Mouse (Mus musculus) midbrain, embryonic 14.5 days (tissue): ENCODE measurements around the gene Reck. TPM values are rescaled to one million over a fixed set of nuclear protein-coding genes. Genes with fewer than 3 reads are reported as not detected.

Experiments
- ATAC-seq: fragments of 200-750 bp; cut with Nextera tagmentation; 2 replicates; pipeline ENCODE4 v1.8.0; 2017; ENCODE audit warnings: moderate number of reproducible peaks, moderate library complexity; ENCODE audit not compliant: low FRiP score, low TSS enrichment
- DNase-seq: peaks from one replicate; pipeline ENCODE4 v3.0.0-alpha.2; 2015
- H3K27ac ChIP-seq: fragments of 300-500 bp; sonication (generic); replicated peaks from 2 replicates; pipeline ENCODE4 v1.5.1; 2014; ENCODE audit warnings: mild to moderate bottlenecking, low read depth, low read length, moderate library complexity
- H3K27me3 ChIP-seq: fragments of 300-500 bp; sonication (generic); 2 replicates; pipeline ENCODE4 v1.6.1; 2014; ENCODE audit warnings: low read length, control low read depth, mixed read lengths; ENCODE audit not compliant: control insufficient read depth, insufficient read depth
- H3K36me3 ChIP-seq: fragments of 300-500 bp; sonication (generic); 2 replicates; pipeline ENCODE4 v1.6.1; 2014; ENCODE audit warnings: low read length, control low read depth; ENCODE audit not compliant: control insufficient read depth, insufficient read depth
- H3K4me1 ChIP-seq: fragments of 300-500 bp; sonication (generic); 2 replicates; pipeline ENCODE4 v1.6.1; 2014; ENCODE audit warnings: mild to moderate bottlenecking, antibody characterized with exemption, low read length, control low read depth; ENCODE audit not compliant: control insufficient read depth, insufficient read depth
- H3K4me2 ChIP-seq: fragments of 300-500 bp; sonication (generic); 2 replicates; pipeline ENCODE4 v1.6.1; 2014; ENCODE audit warnings: mild to moderate bottlenecking, low read length, moderate library complexity
- H3K4me3 ChIP-seq: fragments of 300-500 bp; sonication (generic); replicated peaks from 2 replicates; pipeline ENCODE4 v1.5.1; 2014; ENCODE audit warnings: low read depth, low read length
- H3K9ac ChIP-seq: fragments of 300-500 bp; sonication (generic); replicated peaks from 2 replicates; pipeline ENCODE4 v1.6.1; 2014; ENCODE audit warnings: mild to moderate bottlenecking, low read length, moderate library complexity
- H3K9me3 ChIP-seq: fragments of 300-500 bp; sonication (generic); 2 replicates; pipeline ENCODE4 v1.6.1; 2016; ENCODE audit warnings: low read length, control low read depth, mixed read lengths; ENCODE audit not compliant: control insufficient read depth
- WGBS: fragments of 180-500 bp; shearing (Covaris S2); extraction: QIAGEN DNeasy Blood & Tissue Kit; methylation state at CpG from one replicate; pipeline ENCODE4 v1.1.7; 2014; 5-methylcytosine and 5-hydroxymethylcytosine counted together
- polyA plus RNA-seq: library from polyadenylated mRNA; unstranded; fragments of >200 nt; fragmentation: Nextera tagmentation; extraction: Ambion mirVana; gene quantifications from 2 replicates; pipeline ENCODE4 v1.2.1, GENCODE M21; 2014

The Reck gene
- polyA plus RNA-seq, 1 experiment from 2014 or later: 6.8 TPM

DNA sequence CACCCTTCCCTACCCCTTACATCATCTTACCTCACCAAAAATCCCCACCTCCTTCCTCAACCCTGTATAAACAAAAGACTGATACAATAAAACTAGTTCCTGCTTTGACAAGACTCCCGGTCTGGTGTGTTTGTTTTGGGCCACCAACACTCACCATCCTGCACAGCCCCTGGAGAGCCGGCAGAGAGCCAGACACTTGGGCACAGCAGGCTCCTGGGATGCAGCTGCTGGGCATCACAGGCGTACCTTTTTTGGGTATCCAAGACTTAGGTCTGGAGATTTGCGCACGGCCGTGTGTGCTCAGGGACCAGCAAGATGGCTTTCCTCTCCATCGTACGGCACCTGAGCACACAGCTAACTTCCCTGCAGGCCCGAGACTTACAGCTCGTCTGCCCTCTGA, 15.4 kb upstream of the Reck start:
- DNase-seq: no peak
- Histone ChIP-seq H3K36me3 (no peaks in the 10 kb centered on the region), H3K4me1 (no peaks in the 10 kb centered on the region), H3K4me3 (no peak overlapping the region), H3K9ac (no peak overlapping the region), H3K9me3 (no peaks in the 10 kb centered on the region), H3K27ac (no peak overlapping the region), H3K27me3 (no peaks in the 10 kb centered on the region), H3K4me2 (no peak overlapping the region)
- ATAC-seq: no peak
- WGBS: 87% methylated on average over 10 of the region's 10 CpGs

DNA sequence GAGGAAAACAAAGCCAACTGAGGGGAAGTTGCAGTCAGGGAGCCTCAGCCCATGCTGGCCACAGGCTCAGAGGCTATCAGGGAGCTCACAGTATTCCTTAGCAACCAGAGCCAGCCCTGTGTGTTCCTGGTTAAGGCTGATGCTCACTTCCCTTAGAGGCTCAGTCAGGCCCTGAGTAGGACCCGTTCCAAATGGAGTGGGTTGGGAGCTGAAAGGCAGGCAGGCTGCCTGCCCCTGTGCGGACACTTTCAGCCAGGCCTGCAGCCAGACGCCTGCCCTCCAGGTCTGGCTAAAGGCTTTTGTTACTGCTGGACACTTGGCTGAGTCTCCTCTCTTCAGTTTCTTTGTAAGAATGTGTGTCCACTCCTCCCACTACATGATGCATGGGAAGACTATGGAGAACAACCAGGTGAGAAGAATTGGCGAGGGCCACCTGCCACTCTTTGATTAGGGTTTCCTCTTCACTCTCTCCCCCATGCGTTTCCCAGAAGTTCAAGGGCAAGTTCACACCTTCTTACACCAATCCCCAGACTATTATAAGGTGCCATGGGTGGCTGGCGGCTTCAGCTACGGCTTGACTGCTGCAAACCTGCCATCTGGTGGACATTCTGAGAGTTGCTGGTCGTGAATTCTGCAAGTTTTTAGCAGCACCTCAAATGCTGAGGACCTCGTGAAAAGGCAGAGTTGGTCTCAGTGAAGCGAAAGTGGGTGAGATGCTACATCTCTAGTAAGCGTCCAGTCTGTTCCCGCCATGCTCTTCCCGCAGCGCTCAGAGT, 14.4 kb upstream of the Reck start:
- H3K9ac ChIP-seq: no peak overlapping the region
- ATAC-seq: no peak
- no peaks in the 10 kb centered on the region for H3K36me3 ChIP-seq
- no peaks in the 10 kb centered on the region for H3K4me1 ChIP-seq
- no peak overlapping the region for H3K4me2 ChIP-seq
- H3K27ac ChIP-seq: no peak overlapping the region
- H3K4me3 ChIP-seq: no peak overlapping the region
- no peaks in the 10 kb centered on the region for H3K9me3 ChIP-seq
- WGBS: 15% methylated on average over 14 of the region's 14 CpGs
- H3K27me3 ChIP-seq: no peaks in the 10 kb centered on the region
- peak; percentile 91 for DNase-seq

- 67% methylated on average over 4 of the region's 4 CpGs for WGBS
- Histone ChIP-seq H3K27ac (no peak overlapping the region), H3K9me3 (no peaks in the 10 kb centered on the region), H3K9ac (no peak overlapping the region), H3K4me1 (no peaks in the 10 kb centered on the region), H3K4me3 (no peak overlapping the region), H3K27me3 (no peaks in the 10 kb centered on the region), H3K4me2 (no peak overlapping the region), H3K36me3 (no peaks in the 10 kb centered on the region)
- DNase-seq: no peak
- no peak for ATAC-seq
Measured at GRCm38 (mm10) chr4:43863298-43863697, 12.0 kb upstream of the Reck start.

DNA sequence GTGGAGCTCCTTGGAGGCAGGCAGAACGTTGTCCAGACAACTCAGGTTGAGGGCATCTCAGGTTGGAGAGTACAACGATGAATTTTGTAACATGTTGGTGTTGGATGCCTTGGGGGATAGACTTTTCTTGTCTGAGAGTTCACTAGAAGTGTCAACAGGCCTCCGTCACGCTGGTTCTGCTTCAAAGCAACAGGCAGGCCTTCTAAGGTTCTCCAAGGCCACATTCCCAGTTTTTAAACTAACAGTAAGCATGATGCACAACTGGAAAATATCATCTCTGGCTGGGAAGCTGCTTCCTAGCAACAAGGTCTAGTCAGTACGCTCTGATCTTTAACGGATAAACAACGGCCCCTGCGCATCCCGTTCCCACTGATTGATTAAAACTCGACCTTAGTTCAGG, 5.5 kb upstream of the Reck start:
- no peaks in the 10 kb centered on the region for H3K9me3 ChIP-seq
- DNase-seq: no peak
- no peak for ATAC-seq
- WGBS: 92% methylated on average over 10 of the region's 10 CpGs
- no peaks in the 10 kb centered on the region for H3K36me3 ChIP-seq
- no peak overlapping the region for H3K27ac ChIP-seq
- no peak overlapping the region for H3K4me2 ChIP-seq
- H3K27me3 ChIP-seq: no peaks in the 10 kb centered on the region
- H3K4me3 ChIP-seq: no peak overlapping the region
- no peak overlapping the region for H3K9ac ChIP-seq
- no peaks in the 10 kb centered on the region for H3K4me1 ChIP-seq

DNA sequence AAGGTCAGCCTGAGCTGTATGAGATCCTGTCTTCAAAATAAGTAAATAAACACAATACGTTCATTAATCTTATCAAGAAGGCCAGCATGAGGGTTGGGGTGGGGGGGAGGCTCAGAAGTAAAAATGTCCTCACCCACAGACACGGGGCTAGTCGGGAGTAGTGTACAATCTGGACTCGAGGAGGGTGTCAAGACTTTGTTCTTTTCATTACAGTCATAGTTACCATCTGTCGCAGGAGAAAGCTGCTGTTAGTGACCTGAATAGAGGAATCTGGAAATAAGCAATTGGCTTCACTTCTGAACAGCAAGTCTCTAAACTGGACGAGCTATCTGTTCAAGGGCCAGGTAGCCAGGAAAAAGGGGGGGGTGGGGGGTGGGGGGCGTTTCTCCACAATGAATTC, 829 bp upstream of the Reck start:
- 45% methylated on average over 7 of the region's 7 CpGs for WGBS
- no peaks in the 10 kb centered on the region for H3K9me3 ChIP-seq
- ATAC-seq: no peak
- no peak for DNase-seq
- H3K9ac ChIP-seq: no peak overlapping the region; the same call in 1 of the 2 replicates
- peak overlapping the region; percentile 87 for H3K4me2 ChIP-seq
- peaks cover 15% of the 10 kb centered on the region for H3K4me1 ChIP-seq
- H3K27ac ChIP-seq: no peak overlapping the region
- H3K36me3 ChIP-seq: no peaks in the 10 kb centered on the region
- no peaks in the 10 kb centered on the region for H3K27me3 ChIP-seq
- peak overlapping the region; percentile 91; the same call in 1 of the 2 replicates for H3K4me3 ChIP-seq

DNA sequence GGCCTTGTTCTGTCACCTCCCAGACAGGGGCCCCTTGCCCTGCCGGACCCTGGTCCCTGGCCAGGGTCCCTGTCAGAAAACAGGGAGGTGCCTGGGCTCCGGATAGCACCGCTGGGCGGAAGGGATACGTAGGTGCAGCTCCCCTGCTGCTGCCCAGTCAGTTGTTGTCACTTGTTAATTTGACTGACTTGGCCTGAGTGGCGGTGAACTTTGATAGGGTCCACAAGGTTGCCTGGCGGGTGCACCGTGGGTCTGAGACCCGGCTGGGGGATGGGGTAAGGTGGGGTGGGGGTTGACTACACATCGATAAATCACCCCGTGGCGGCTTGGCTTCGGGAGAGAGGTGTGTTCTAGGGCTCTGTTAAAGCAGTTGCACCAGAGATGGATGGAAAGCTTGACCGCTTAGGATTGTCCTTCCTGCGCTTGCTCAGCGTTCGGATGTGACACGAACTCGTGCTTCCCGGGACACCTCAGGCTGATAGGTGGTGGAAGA, 635 bp downstream of the Reck start:
- H3K27ac ChIP-seq: peak overlapping the region; percentile 80

DNA sequence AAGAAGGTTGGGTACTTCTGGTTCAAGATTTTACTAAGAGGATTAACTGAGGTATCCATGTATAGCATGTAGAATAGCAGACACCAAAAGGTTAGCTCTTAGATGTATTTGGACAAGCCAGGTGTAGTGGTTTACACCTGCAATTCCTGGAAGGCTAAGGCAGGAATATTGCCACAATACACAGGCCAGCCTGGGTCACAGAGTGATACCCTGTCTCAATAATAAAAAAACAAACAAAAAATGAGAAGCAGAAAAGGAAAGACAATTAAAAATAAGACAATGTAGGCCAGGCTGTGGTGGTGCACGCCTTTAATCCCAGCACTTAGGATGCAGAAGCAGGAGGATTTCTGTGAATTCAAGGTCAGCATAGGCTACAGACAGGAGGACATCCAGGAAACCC, 1.9 kb downstream of the Reck start:
- Histone ChIP-seq H3K36me3 (no peaks in the 10 kb centered on the region), H3K27ac (no peak overlapping the region), H3K4me1 (peaks cover 15% of the 10 kb centered on the region), H3K9me3 (no peaks in the 10 kb centered on the region), H3K4me2 (peak overlapping the region; percentile 87; the same call in 1 of the 2 replicates), H3K4me3 (no peak overlapping the region), H3K27me3 (no peaks in the 10 kb centered on the region), H3K9ac (no peak overlapping the region)
- DNase-seq (no peak), ATAC-seq (no peak)
- WGBS: 98% methylated on average over 1 of the region's 1 CpGs

More for the DNA sequence above, 635 bp downstream of the Reck start:
- Histone ChIP-seq H3K9me3 (no peaks in the 10 kb centered on the region), H3K4me2 (peak overlapping the region; percentile 87), H3K27me3 (no peaks in the 10 kb centered on the region), H3K4me1 (peaks cover 15% of the 10 kb centered on the region), H3K9ac (peak overlapping the region; percentile 81), H3K36me3 (no peaks in the 10 kb centered on the region), H3K4me3 (peak overlapping the region; percentile 91)
- WGBS: under 1% methylated on average over 20 of the region's 20 CpGs
- DNase-seq (peak; percentile 56), ATAC-seq (peak; percentile 69)

DNA sequence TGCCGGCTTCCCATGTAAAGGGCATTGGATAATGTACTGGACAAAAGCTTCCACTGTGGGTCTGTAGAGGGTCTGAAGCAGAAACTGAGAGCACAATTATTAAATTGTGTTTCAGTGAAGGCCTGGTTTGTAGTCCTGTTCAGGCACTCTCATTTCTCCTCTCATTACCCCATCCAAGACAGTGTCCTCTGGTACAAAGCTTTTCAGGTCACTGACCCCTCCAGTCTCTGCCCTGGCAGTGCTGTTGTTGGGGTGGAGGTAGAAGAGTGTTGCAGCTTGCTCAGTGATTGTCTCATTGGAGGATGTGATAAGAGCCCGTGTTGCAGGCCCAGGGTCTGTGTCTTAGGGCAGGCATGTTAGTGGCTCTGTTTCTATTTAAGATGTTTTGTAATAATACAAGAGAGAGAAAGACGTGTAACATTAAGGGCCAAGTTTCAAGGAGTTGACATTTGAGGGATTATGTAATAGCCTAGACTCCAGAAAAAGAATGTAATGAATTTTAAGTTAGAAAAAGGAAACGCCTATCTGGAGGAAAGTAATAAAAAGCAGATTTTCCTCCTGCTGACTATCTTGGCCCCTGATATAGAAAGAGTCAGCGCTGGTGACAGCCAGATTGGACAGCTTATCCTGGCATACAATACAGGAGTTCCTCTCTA, 2.9 kb downstream of the Reck start:
- WGBS: 23% methylated on average over 5 of the region's 5 CpGs
- no peak for ATAC-seq

More for the DNA sequence above, 2.9 kb downstream of the Reck start:
- Histone ChIP-seq H3K4me1 (peaks cover 15% of the 10 kb centered on the region), H3K36me3 (no peaks in the 10 kb centered on the region), H3K9me3 (no peaks in the 10 kb centered on the region), H3K4me3 (no peak overlapping the region), H3K27me3 (no peaks in the 10 kb centered on the region), H3K27ac (no peak overlapping the region), H3K9ac (no peak overlapping the region), H3K4me2 (no peak overlapping the region)
- no peak for DNase-seq
